Mouse (Mus musculus) heart, postnatal 25 days (tissue): ENCODE measurements around the gene Patj. TPM values are rescaled to one million over a fixed set of nuclear protein-coding genes. Genes with fewer than 3 reads are reported as not detected.

Experiments
- DNase-seq: peaks from one replicate; pipeline ENCODE4 v3.0.0; 2022; ENCODE audit warnings: low spot score
- intact Hi-C: fragments of 180-260 bp; cut with DNase I; formaldehyde crosslinking; loops from one replicate; pipeline ENCODE4 v1.15.1; 2025
- total RNA-seq, 2 experiments: library from RNA; stranded (reverse); gene quantifications; 2 replicates each; pipeline ENCODE4 v1.2.3; 2021

Gene Patj
- total RNA-seq, 2 experiments from 2014 or later: 14.8 to 15.1 TPM

- DNase-seq: no peak
- intact Hi-C loops: loop anchor here (5.0 to 10.0 kb wide), 5 partner anchors 64 to 876 kb away; no protein-coding TSS in a partner anchor
Observed at GRCm38 (mm10) chr4:98441248-98441647, 45.7 kb downstream of the Patj start.

GRCm38 (mm10) chr4:98444437-98445139 is 49.0 kb downstream of the Patj start:
- intact Hi-C loops: loop anchor here (5.0 to 10.0 kb wide), 5 partner anchors 67 to 880 kb away; no protein-coding TSS in a partner anchor
- DNase-seq: no peak

GRCm38 (mm10) chr4:98449564-98450263 is 54.1 kb downstream of the Patj start:
- no peak for DNase-seq
- intact Hi-C loops: loop anchor here (10.0 kb wide), 3 partner anchors 265 to 885 kb away; no protein-coding TSS in a partner anchor

GRCm38 (mm10) chr4:98450308-98450707 is 54.7 kb downstream of the Patj start:
- intact Hi-C loops: no loop called here

GRCm38 (mm10) chr4:98450829-98451228 is 55.2 kb downstream of the Patj start:
- intact Hi-C loops: no loop called here
- DNase-seq: no peak

More at GRCm38 (mm10) chr4:98450308-98450707, 54.7 kb downstream of the Patj start:
- DNase-seq: no peak

- DNase-seq: no peak
- intact Hi-C loops: no loop called here
Observed at GRCm38 (mm10) chr4:98451259-98451658, 55.7 kb downstream of the Patj start.

GRCm38 (mm10) chr4:98452725-98453124 is 57.1 kb downstream of the Patj start:
- intact Hi-C loops: no loop called here
- DNase-seq: no peak

- intact Hi-C loops: no loop called here
Observed at GRCm38 (mm10) chr4:98453231-98453630, 57.6 kb downstream of the Patj start.

GRCm38 (mm10) chr4:98455352-98455751 is 59.8 kb downstream of the Patj start:
- no peak for DNase-seq
- intact Hi-C loops: no loop called here

More at GRCm38 (mm10) chr4:98453231-98453630, 57.6 kb downstream of the Patj start:
- DNase-seq: no peak

GRCm38 (mm10) chr4:98455910-98456309 is 60.3 kb downstream of the Patj start:
- no peak for DNase-seq
- intact Hi-C loops: no loop called here

- intact Hi-C loops: no loop called here
- no peak for DNase-seq
Observed at GRCm38 (mm10) chr4:98461804-98462341, 66.3 kb downstream of the Patj start.

GRCm38 (mm10) chr4:98465476-98465875 is 69.9 kb downstream of the Patj start:
- intact Hi-C loops: no loop called here
- no peak for DNase-seq

- intact Hi-C loops: no loop called here
- DNase-seq: no peak
Observed at GRCm38 (mm10) chr4:98465886-98466285, 70.3 kb downstream of the Patj start.

- no peak for DNase-seq
- intact Hi-C loops: no loop called here
Observed at GRCm38 (mm10) chr4:98471376-98471775, 75.8 kb downstream of the Patj start.

GRCm38 (mm10) chr4:98473491-98473890 is 77.9 kb downstream of the Patj start:
- intact Hi-C loops: no loop called here
- no peak for DNase-seq

GRCm38 (mm10) chr4:98478005-98478404 is 82.4 kb downstream of the Patj start:
- intact Hi-C loops: no loop called here
- DNase-seq: no peak

GRCm38 (mm10) chr4:98486475-98486874 is 90.9 kb downstream of the Patj start:
- intact Hi-C loops: loop anchor here (5.0 kb wide), 1 partner anchor 734 kb away; no protein-coding TSS in a partner anchor

GRCm38 (mm10) chr4:98486901-98487300 is 91.3 kb downstream of the Patj start:
- no peak for DNase-seq

More at GRCm38 (mm10) chr4:98486475-98486874, 90.9 kb downstream of the Patj start:
- no peak for DNase-seq

GRCm38 (mm10) chr4:98489386-98489785 is 93.8 kb downstream of the Patj start:
- intact Hi-C loops: loop anchor here (5.0 kb wide), 1 partner anchor 737 kb away; no protein-coding TSS in a partner anchor
- no peak for DNase-seq

More at GRCm38 (mm10) chr4:98486901-98487300, 91.3 kb downstream of the Patj start:
- intact Hi-C loops: loop anchor here (5.0 kb wide), 1 partner anchor 735 kb away; no protein-coding TSS in a partner anchor

- intact Hi-C loops: no loop called here
- no peak for DNase-seq
Observed at GRCm38 (mm10) chr4:98498341-98498740, 102.8 kb downstream of the Patj start.
